Mouse (Mus musculus): ENCODE results near the gene Arhgap27. TPM values are rescaled to one million over a fixed set of nuclear protein-coding genes. Genes with fewer than 3 reads are reported as not detected.

Gene Arhgap27
- total and polyA plus RNA-seq, 3 experiments: 6.3 to 15.0 TPM; not detected in 1

GRCm38 (mm10) chr11:103362521-103363181 is 841 bp downstream of the Arhgap27 start:
- Histone ChIP-seq H3K27me3 (ENCODE audit: control insufficient read depth in 1 of 2, insufficient read depth in 2 of 2, low read length in 2 of 2) (no peaks in the 10 kb centered on the region), H3K79me2 (ENCODE audit: control insufficient read depth, insufficient read depth, low read length, poor library complexity) (peaks cover 5% of the 10 kb centered on the region; the same call in 1 of the 2 replicates), H3K27ac (ENCODE audit: control insufficient read depth, low read depth, low read length) (peak overlapping the region; percentile 32), H3K9me3 (replicated peaks; ENCODE audit: insufficient read depth, low read length) (no peaks in the 10 kb centered on the region), H3K4me1 (ENCODE audit: control insufficient read depth in 1 of 2, insufficient read depth in 2 of 2, low read length in 2 of 2) (peaks cover 0 to 11% of the 10 kb centered on the region in 2 experiments; a peak in 2 of 4 replicates), H3K36me3 (ENCODE audit: control insufficient read depth in 1 of 2, insufficient read depth in 2 of 2, low read length in 2 of 2) (no peaks in the 10 kb centered on the region), H3K9ac (ENCODE audit: control insufficient read depth, low read depth, low read length, poor library complexity, severe bottlenecking) (peak overlapping the region; percentile 72), H3K4me3 (ENCODE audit: control insufficient read depth in 1 of 2, insufficient read depth in 1 of 2, low read depth in 2 of 2, low read length in 2 of 2) (peak overlapping the region; percentile 90 to 93)
- DNase-seq (ENCODE audit: low read depth, low spot score): peak; percentile 81
- no peak for TF ChIP-seq NELFE (IDR thresholded peaks at IDR 0.05; ENCODE audit: low read depth, low read length)
- peak; percentile 1; the same call in 1 of the 2 replicates for TF ChIP-seq HCFC1 (IDR thresholded peaks at IDR 0.05; ENCODE audit: low read depth, low read length)
- peak in 1 of 2 experiments; percentile 12; a peak in 1 of 4 replicates for TF ChIP-seq POLR2A (IDR thresholded peaks at IDR 0.05; ENCODE audit: control insufficient read depth in 1 of 2, insufficient read depth in 1 of 2, low read depth in 1 of 2, low read length in 2 of 2, poor library complexity in 1 of 2)
- no peak for TF ChIP-seq ZC3H11A (IDR thresholded peaks at IDR 0.05; ENCODE audit: low read depth, low read length)
- TF ChIP-seq MXI1 (IDR thresholded peaks at IDR 0.05; ENCODE audit: low read depth, low read length): no peak
- TF ChIP-seq EP300 (IDR thresholded peaks at IDR 0.05; ENCODE audit: low read depth in 1 of 2, low read length in 2 of 2): no peak
- no peak for TF ChIP-seq MYC (IDR thresholded peaks at IDR 0.05; ENCODE audit: low read depth, low read length)
- no peak for TF ChIP-seq ZMIZ1 (IDR thresholded peaks at IDR 0.05; ENCODE audit: low read depth, low read length)
- peak in 2 of 3 experiments; percentile 3 to 29; a peak in 1 of 6 replicates for TF ChIP-seq CTCF (IDR thresholded peaks at IDR 0.05 in 2 of 3, conservative IDR thresholded peaks at IDR 0.05 in 1 of 3; ENCODE audit: control insufficient read depth in 1 of 3, insufficient read depth in 1 of 3, low read depth in 2 of 3, low read length in 3 of 3, poor library complexity in 1 of 3, severe bottlenecking in 1 of 3)
- TF ChIP-seq ZNF384 (IDR thresholded peaks at IDR 0.05; ENCODE audit: low read depth, low read length): no peak
- no peak for TF ChIP-seq MAZ (IDR thresholded peaks at IDR 0.05; ENCODE audit: low read depth, low read length)
- no peak for TF ChIP-seq POLR2AphosphoS5 (IDR thresholded peaks at IDR 0.05; ENCODE audit: borderline replicate concordance, low read depth, low read length)
- no peak for TF ChIP-seq ELF1 (IDR thresholded peaks at IDR 0.05; ENCODE audit: low read depth, low read length)
- TF ChIP-seq MEF2A (IDR thresholded peaks at IDR 0.05; ENCODE audit: extremely low read depth, insufficient replicate concordance, low read depth, low read length, poor library complexity, severe bottlenecking): no peak
- TF ChIP-seq BHLHE40 (IDR thresholded peaks at IDR 0.05; ENCODE audit: borderline replicate concordance, low read depth, low read length): no peak
- no peak for TF ChIP-seq CHD2 (IDR thresholded peaks at IDR 0.05; ENCODE audit: low read length)
- 0 out of 2 replicates have a peak, but pooled peaks have one; percentile 1 for TF ChIP-seq SMC3 (IDR thresholded peaks at IDR 0.05; ENCODE audit: low read depth, low read length)
- TF ChIP-seq KAT2A (conservative IDR thresholded peaks at IDR 0.05; ENCODE audit: low read depth, low read length): no peak
- TF ChIP-seq RCOR1 (IDR thresholded peaks at IDR 0.05; ENCODE audit: low read depth, low read length): 0 out of 2 replicates have a peak, but pooled peaks have one; percentile 38
- no peak for TF ChIP-seq JUND (IDR thresholded peaks at IDR 0.05; ENCODE audit: low read depth, low read length)
- no peak for TF ChIP-seq GATA1 (IDR thresholded peaks at IDR 0.05; ENCODE audit: low read depth, low read length)
- no peak for TF ChIP-seq MYB (IDR thresholded peaks at IDR 0.05; ENCODE audit: low read depth, low read length)
- no peak for TF ChIP-seq GABPA (IDR thresholded peaks at IDR 0.05; ENCODE audit: low read depth, low read length)
- no peak for TF ChIP-seq USF1 (IDR thresholded peaks at IDR 0.05; ENCODE audit: low read depth, low read length)
- TF ChIP-seq ETS1 (IDR thresholded peaks at IDR 0.05; ENCODE audit: low read depth, low read length): no peak; the same call in 1 of the 2 replicates
- no peak for TF ChIP-seq NRF1 (IDR thresholded peaks at IDR 0.05; ENCODE audit: insufficient read depth, low read depth, low read length, poor library complexity, severe bottlenecking)
- TF ChIP-seq UBTF (IDR thresholded peaks at IDR 0.05; ENCODE audit: borderline replicate concordance, insufficient read depth, low read depth, low read length): 0 out of 2 replicates have a peak, but pooled peaks have one; percentile 14
- no peak for TF ChIP-seq TCF12 (IDR thresholded peaks at IDR 0.05; ENCODE audit: low read depth, low read length)

Data from MEL (cell line).